Mouse (Mus musculus) MEL (cell line): ENCODE data around the gene Hdac7. TPM values are rescaled to one million over a fixed set of nuclear protein-coding genes. Genes with fewer than 3 reads are reported as not detected.

Source experiments
- DNase-seq: peaks from one replicate; pipeline ENCODE4 v3.0.0; 2011; ENCODE audit warnings: low read depth, low spot score
- H3K27ac ChIP-seq: 2 replicates; pipeline ENCODE4 v1.5.1; 2012; ENCODE audit warnings: low read depth, mild to moderate bottlenecking, control low read depth, low read length, moderate library complexity; ENCODE audit not compliant: control insufficient read depth
- H3K27me3 ChIP-seq, 2 experiments: fragments of 150-350 bp in 1 of 2; sonication (generic) in 1 of 2; 2 replicates each; pipeline ENCODE4 v1.6.1; 2012; ENCODE audit warnings: low read length in 2 of 2, mild to moderate bottlenecking in 2 of 2, improper control_type of control experiment in 1 of 2, moderate library complexity in 1 of 2; ENCODE audit not compliant: insufficient read depth in 2 of 2, control insufficient read depth in 1 of 2
- H3K36me3 ChIP-seq, 2 experiments: 2 replicates each; pipeline ENCODE4 v1.6.1; 2012 to 2014; ENCODE audit warnings: low read length in 2 of 2, improper control_type of control experiment in 1 of 2, inconsistent platforms in 1 of 2, mild to moderate bottlenecking in 1 of 2; ENCODE audit not compliant: insufficient read depth in 2 of 2, control insufficient read depth in 1 of 2
- H3K4me1 ChIP-seq, 2 experiments: fragments of 150-350 bp in 1 of 2; sonication (generic) in 1 of 2; 2 replicates each; pipeline ENCODE4 v1.6.1; 2012; ENCODE audit warnings: low read length in 2 of 2, improper control_type of control experiment in 1 of 2, mild to moderate bottlenecking in 1 of 2; ENCODE audit not compliant: insufficient read depth in 2 of 2, control insufficient read depth in 1 of 2
- H3K4me3 ChIP-seq, 2 experiments: fragments of 150-350 bp in 1 of 2; sonication (generic) in 1 of 2; 2 replicates each; pipeline ENCODE4 v1.5.1; 2012; ENCODE audit warnings: low read depth in 2 of 2, low read length in 2 of 2, mild to moderate bottlenecking in 2 of 2, moderate library complexity in 2 of 2, control low read depth in 1 of 2, improper control_type of control experiment in 1 of 2; ENCODE audit not compliant: control insufficient read depth in 1 of 2, insufficient read depth in 1 of 2
- H3K79me2 ChIP-seq: 2 replicates; pipeline ENCODE4 v1.6.1; 2012; ENCODE audit warnings: mild to moderate bottlenecking, low read length, moderate library complexity; ENCODE audit not compliant: control insufficient read depth, poor library complexity, insufficient read depth
- H3K9ac ChIP-seq: 2 replicates; pipeline ENCODE4 v1.6.1; 2012; ENCODE audit warnings: low read depth, mild to moderate bottlenecking, control low read depth, low read length, moderate library complexity; ENCODE audit not compliant: control insufficient read depth, poor library complexity, severe bottlenecking
- H3K9me3 ChIP-seq: fragments of 150-350 bp; sonication (generic); replicated peaks from 2 replicates; pipeline ENCODE4 v1.6.1; 2012; ENCODE audit warnings: mild to moderate bottlenecking, low read length, improper control_type of control experiment, moderate library complexity; ENCODE audit not compliant: insufficient read depth
- BHLHE40 ChIP-seq: IDR thresholded peaks from 2 replicates; pipeline ENCODE4 v1.6.1; 2012; ENCODE audit warnings: low read depth, mild to moderate bottlenecking, inconsistent platforms, low read length, improper control_type of control experiment, borderline replicate concordance
- CHD2 ChIP-seq: IDR thresholded peaks from 2 replicates; pipeline ENCODE4 v1.6.1; 2011; ENCODE audit warnings: low read length, improper control_type of control experiment
- E2F4 ChIP-seq: IDR thresholded peaks from 2 replicates; pipeline ENCODE4 v1.6.1; 2011; ENCODE audit warnings: low read depth, low read length, improper control_type of control experiment, borderline replicate concordance
- EP300 ChIP-seq, 2 experiments: IDR thresholded peaks; 2 replicates each; pipeline ENCODE4 v1.6.1; 2011; ENCODE audit warnings: improper control_type of control experiment in 2 of 2, low read length in 2 of 2, low read depth in 1 of 2, mild to moderate bottlenecking in 1 of 2
- ETS1 ChIP-seq: IDR thresholded peaks from 2 replicates; pipeline ENCODE4 v1.6.1; 2012; ENCODE audit warnings: low read depth, mild to moderate bottlenecking, inconsistent platforms, low read length, improper control_type of control experiment, moderate library complexity
- GABPA ChIP-seq: IDR thresholded peaks from 2 replicates; pipeline ENCODE4 v1.6.1; 2012; ENCODE audit warnings: low read depth, mild to moderate bottlenecking, inconsistent platforms, low read length, improper control_type of control experiment, moderate library complexity
- GATA1 ChIP-seq: IDR thresholded peaks from 2 replicates; pipeline ENCODE4 v1.6.1; 2011; ENCODE audit warnings: low read depth, low read length, improper control_type of control experiment
- KAT2A ChIP-seq: conservative IDR thresholded peaks from 2 replicates; pipeline ENCODE4 v1.6.1; 2012; ENCODE audit warnings: low read depth, low read length, improper control_type of control experiment, inconsistent platforms
- MAX ChIP-seq: IDR thresholded peaks from 2 replicates; pipeline ENCODE4 v1.6.1; 2011; ENCODE audit warnings: low read length, improper control_type of control experiment
- MAZ ChIP-seq: IDR thresholded peaks from 2 replicates; pipeline ENCODE4 v1.6.1; 2012; ENCODE audit warnings: low read depth, mild to moderate bottlenecking, inconsistent platforms, low read length, improper control_type of control experiment
- MEF2A ChIP-seq: IDR thresholded peaks from 2 replicates; pipeline ENCODE4 v1.6.1; 2014; ENCODE audit warnings: low read depth, mild to moderate bottlenecking, inconsistent platforms, low read length, improper control_type of control experiment; ENCODE audit not compliant: poor library complexity, insufficient replicate concordance, severe bottlenecking; ENCODE audit errors: extremely low read depth
- NRF1 ChIP-seq: IDR thresholded peaks from 2 replicates; pipeline ENCODE4 v1.6.1; 2014; ENCODE audit warnings: low read depth, mild to moderate bottlenecking, inconsistent platforms, low read length, improper control_type of control experiment, moderate library complexity; ENCODE audit not compliant: poor library complexity, insufficient read depth, severe bottlenecking
- POLR2A ChIP-seq, 2 experiments: IDR thresholded peaks; 2 replicates each; pipeline ENCODE4 v1.6.1; 2011 to 2012; ENCODE audit warnings: low read length in 2 of 2, mild to moderate bottlenecking in 2 of 2, control low read depth in 1 of 2, improper control_type of control experiment in 1 of 2, low read depth in 1 of 2, moderate library complexity in 1 of 2; ENCODE audit not compliant: control insufficient read depth in 1 of 2, insufficient read depth in 1 of 2, poor library complexity in 1 of 2
- POLR2AphosphoS2 ChIP-seq: IDR thresholded peaks from 2 replicates; pipeline ENCODE4 v1.6.1; 2011; ENCODE audit warnings: low read length, improper control_type of control experiment
- RAD21 ChIP-seq: IDR thresholded peaks from 2 replicates; pipeline ENCODE4 v1.6.1; 2011; ENCODE audit warnings: mild to moderate bottlenecking, low read depth, low read length, improper control_type of control experiment
- SIN3A ChIP-seq: IDR thresholded peaks from 2 replicates; pipeline ENCODE4 v1.6.1; 2012; ENCODE audit warnings: low read length, improper control_type of control experiment, inconsistent platforms
- SMC3 ChIP-seq: IDR thresholded peaks from 2 replicates; pipeline ENCODE4 v1.6.1; 2011; ENCODE audit warnings: low read depth, low read length, improper control_type of control experiment
- TAL1 ChIP-seq: IDR thresholded peaks from 2 replicates; pipeline ENCODE4 v1.6.1; 2012; ENCODE audit warnings: mild to moderate bottlenecking, inconsistent platforms, low read length, moderate library complexity, mixed read lengths
- USF2 ChIP-seq, 2 experiments: IDR thresholded peaks; 2 replicates each; pipeline ENCODE4 v1.6.1; 2011 to 2012; ENCODE audit warnings: improper control_type of control experiment in 2 of 2, low read length in 2 of 2, borderline replicate concordance in 1 of 2, inconsistent platforms in 1 of 2, low read depth in 1 of 2, mild to moderate bottlenecking in 1 of 2; ENCODE audit not compliant: insufficient read depth in 1 of 2
- ZC3H11A ChIP-seq: IDR thresholded peaks from 2 replicates; pipeline ENCODE4 v1.6.1; 2012; ENCODE audit warnings: low read depth, mild to moderate bottlenecking, inconsistent platforms, low read length, improper control_type of control experiment
- ZMIZ1 ChIP-seq: IDR thresholded peaks from 2 replicates; pipeline ENCODE4 v1.6.1; 2012; ENCODE audit warnings: low read depth, mild to moderate bottlenecking, inconsistent platforms, low read length, improper control_type of control experiment, moderate library complexity
- ZNF384 ChIP-seq: IDR thresholded peaks from 2 replicates; pipeline ENCODE4 v1.6.1; 2012; ENCODE audit warnings: low read depth, mild to moderate bottlenecking, inconsistent platforms, low read length, improper control_type of control experiment
- polyA plus RNA-seq, 2 experiments: library from polyadenylated mRNA; stranded (reverse) in 1 of 2; unstranded in 1 of 2; fragments of >175 nt in 1 of 2; fragments of >200 nt in 1 of 2; gene quantifications; 2 replicates each; pipeline versions ENCODE4 v1.2.1 to v1.2.4; 2012; ENCODE audit warnings: low replicate concordance in 2 of 2, low read depth in 1 of 2; ENCODE audit not compliant: insufficient read length in 2 of 2, insufficient read depth in 1 of 2, missing spikeins in 1 of 2
- total RNA-seq: library from RNA; depleted of rRNA; stranded (reverse); fragments of 300-350 nt; gene quantifications from 2 replicates; pipeline ENCODE4 v1.2.3, GENCODE M21; 2012

Hdac7 gene
- total and polyA plus RNA-seq, 3 experiments = 100 to 389 TPM; not detected in 1

GRCm38 (mm10) chr15:97778311-97779098, 65.8 kb downstream of the Hdac7 start, which contains the start of gene Slc48a1:
Slc48a1 (plus strand) TSS chr15:97778520.
- Histone ChIP-seq H3K27me3 (peaks cover 0 to 2% of the 10 kb centered on the region in 2 experiments; a peak in 3 of 4 replicates), H3K4me1 (peaks cover 0 to 9% of the 10 kb centered on the region in 2 experiments; a peak in 2 of 4 replicates), H3K9ac (no peak within 1 kb of the TSS), H3K79me2 (no peaks in the 10 kb centered on the region), H3K36me3 (peaks cover 0 to 6% of the 10 kb centered on the region in 2 experiments; a peak in 2 of 4 replicates), H3K9me3 (no peaks in the 10 kb centered on the region), H3K4me3 (no peak within 1 kb of the TSS), H3K27ac (no peak within 1 kb of the TSS)
- DNase-seq = no peak
- no peak for TF ChIP-seq POLR2AphosphoS2
- no peak for TF ChIP-seq CHD2
- no peak for TF ChIP-seq MEF2A
- TF ChIP-seq GATA1 = no peak
- TF ChIP-seq MAZ = no peak
- TF ChIP-seq TAL1 = no peak
- TF ChIP-seq BHLHE40 = no peak
- TF ChIP-seq ZC3H11A = no peak
- no peak for TF ChIP-seq KAT2A
- TF ChIP-seq NRF1 = no peak
- no peak for TF ChIP-seq GABPA
- no peak for TF ChIP-seq POLR2A (IDR thresholded peaks at IDR 0.05; ENCODE audit: control insufficient read depth in 1 of 2, insufficient read depth in 1 of 2, low read depth in 1 of 2, low read length in 2 of 2, poor library complexity in 1 of 2)
- no peak for TF ChIP-seq E2F4
- TF ChIP-seq SMC3 = no peak
- no peak for TF ChIP-seq EP300 (IDR thresholded peaks at IDR 0.05; ENCODE audit: low read depth in 1 of 2, low read length in 2 of 2)
- TF ChIP-seq ZNF384 = no peak
- TF ChIP-seq ZMIZ1 = no peak
- no peak for TF ChIP-seq USF2 (IDR thresholded peaks at IDR 0.05; ENCODE audit: borderline replicate concordance in 1 of 2, insufficient read depth in 1 of 2, low read depth in 1 of 2, low read length in 2 of 2)
- TF ChIP-seq MAX = no peak
- no peak for TF ChIP-seq ETS1
- TF ChIP-seq, all 39 proteins: peak for 0

- H3K79me2 ChIP-seq = no peaks in the 10 kb centered on the region
- no peaks in the 10 kb centered on the region for H3K9me3 ChIP-seq
- H3K4me3 ChIP-seq = no peak overlapping the region
- TF ChIP-seq SIN3A (peak; percentile 13; the same call in 1 of the 2 replicates), RAD21 (no peak)
- DNase-seq = no peak
- no peak overlapping the region for H3K27ac ChIP-seq
- no peaks in the 10 kb centered on the region for H3K36me3 ChIP-seq
- H3K9ac ChIP-seq = no peak overlapping the region
- H3K4me1 ChIP-seq = no peaks in the 10 kb centered on the region
- H3K27me3 ChIP-seq = peaks cover 0 to 4% of the 10 kb centered on the region in 2 experiments
Observed at GRCm38 (mm10) chr15:97776919-97777318, 67.4 kb downstream of the Hdac7 start.
